Mouse (Mus musculus) limb, embryonic 13.5 days (tissue): ENCODE data around the gene Strn3. TPM values are rescaled to one million over a fixed set of nuclear protein-coding genes. Genes with fewer than 3 reads are reported as not detected.
A peak's percentile ranks its signal among the peaks of the same experiment; 100 is the strongest.
"Not testable (repeated sequence)": the region's sequence is repeated elsewhere in the genome, so short reads cannot be mapped to it uniquely, and the experiment has no call there.

ENCODE experiments used
- ATAC-seq: fragments of 200-750 bp; cut with Nextera tagmentation; 2 replicates; pipeline ENCODE4 v1.8.0; 2017; ENCODE audit warnings: low read depth, moderate number of reproducible peaks, moderate TSS enrichment; ENCODE audit not compliant: low FRiP score
- H3K27ac ChIP-seq: fragments of 300-500 bp; sonication (generic); 2 replicates; pipeline ENCODE4 v1.5.1; 2015; ENCODE audit warnings: inconsistent platforms, mild to moderate bottlenecking, moderate library complexity
- H3K27me3 ChIP-seq: fragments of 300-500 bp; sonication (generic); 2 replicates; pipeline ENCODE4 v1.6.1; 2015; ENCODE audit warnings: mild to moderate bottlenecking, inconsistent platforms
- H3K36me3 ChIP-seq: fragments of 300-500 bp; sonication (generic); 2 replicates; pipeline ENCODE4 v1.6.1; 2015; ENCODE audit warnings: inconsistent platforms, mild to moderate bottlenecking, moderate library complexity
- H3K4me1 ChIP-seq: fragments of 300-500 bp; sonication (generic); 2 replicates; pipeline ENCODE4 v1.6.1; 2015; ENCODE audit warnings: inconsistent platforms
- H3K4me2 ChIP-seq: fragments of 300-500 bp; sonication (generic); replicated peaks from 2 replicates; pipeline ENCODE4 v1.6.1; 2015; ENCODE audit warnings: inconsistent platforms, mild to moderate bottlenecking, moderate library complexity
- H3K4me3 ChIP-seq: fragments of 300-500 bp; sonication (generic); 2 replicates; pipeline ENCODE4 v1.5.1; 2015; ENCODE audit warnings: moderate library complexity, mild to moderate bottlenecking, inconsistent platforms
- H3K9ac ChIP-seq: fragments of 300-500 bp; sonication (generic); 2 replicates; pipeline ENCODE4 v1.6.1; 2015; ENCODE audit warnings: mild to moderate bottlenecking, inconsistent platforms
- H3K9me3 ChIP-seq: fragments of 300-500 bp; sonication (generic); 2 replicates; pipeline ENCODE4 v1.6.1; 2016; ENCODE audit warnings: inconsistent platforms
- WGBS: fragments of 180-500 bp; shearing (Covaris S2); methylation state at CpG from one replicate; pipeline ENCODE4 v1.1.7; 2015; 5-methylcytosine and 5-hydroxymethylcytosine counted together
- polyA plus RNA-seq: library from polyadenylated mRNA; unstranded; fragments of >200 nt; fragmentation: Nextera tagmentation; extraction: Ambion mirVana; gene quantifications from 2 replicates; pipeline ENCODE4 v1.2.1, GENCODE M21; 2015

Gene Strn3
- polyA plus RNA-seq, 1 experiment from 2014 or later: 56.2 TPM

DNA sequence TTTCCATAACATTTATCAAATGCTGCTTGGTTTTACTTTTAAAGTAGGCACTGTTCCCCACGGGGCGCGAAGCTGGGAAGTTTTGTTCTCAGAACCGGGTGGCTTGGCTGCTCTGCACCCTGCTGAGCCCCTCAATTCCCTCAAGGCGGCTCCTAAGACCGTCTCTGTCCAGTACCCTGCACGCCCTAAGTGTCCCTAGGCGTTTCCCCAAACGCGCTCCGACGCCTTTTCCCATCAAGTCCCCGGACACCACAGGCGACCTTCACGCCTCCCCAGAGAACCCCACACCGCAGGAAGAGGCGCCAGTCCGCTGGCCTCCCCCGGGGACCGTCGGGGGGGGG is 98.8 kb downstream of the Strn3 start:
- H3K4me3 ChIP-seq: peak overlapping the region; percentile 63
- 0 out of 2 replicates have a peak, but pooled peaks have one; percentile 38 for ATAC-seq
- WGBS: under 1% methylated on average over 16 of the region's 21 CpGs
- no peak overlapping the region for H3K27ac ChIP-seq
- H3K9ac ChIP-seq: peak overlapping the region; percentile 62
- no peaks in the 10 kb centered on the region for H3K36me3 ChIP-seq
- peaks cover 19% of the 10 kb centered on the region for H3K4me1 ChIP-seq
- no peaks in the 10 kb centered on the region for H3K9me3 ChIP-seq
- peak overlapping the region; percentile 99 for H3K4me2 ChIP-seq
- peaks cover 73% of the 10 kb centered on the region for H3K27me3 ChIP-seq

DNA sequence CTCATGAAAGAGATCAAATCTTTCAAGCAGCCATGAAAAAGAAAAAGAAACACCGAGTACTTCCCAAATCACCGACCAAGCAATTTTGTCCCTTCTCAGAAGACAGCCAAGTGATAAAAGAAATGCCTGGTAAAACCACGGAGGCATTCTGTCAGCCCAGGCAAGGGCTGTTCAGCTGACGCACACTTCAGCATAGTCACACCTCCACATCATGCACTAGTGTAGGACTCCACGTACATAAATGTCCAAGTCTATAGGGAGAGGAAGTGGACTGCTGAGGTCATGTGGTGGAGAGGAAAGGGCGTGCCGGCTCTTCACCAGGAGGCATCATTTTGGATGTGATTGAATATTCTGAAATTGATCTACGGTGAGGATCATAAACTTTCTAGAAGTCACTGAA is 99.8 kb downstream of the Strn3 start:
- Histone ChIP-seq H3K9me3 (no peaks in the 10 kb centered on the region), H3K27ac (no peak overlapping the region), H3K4me2 (no peak overlapping the region), H3K4me1 (peaks cover 19% of the 10 kb centered on the region), H3K4me3 (no peak overlapping the region), H3K27me3 (peaks cover 70% of the 10 kb centered on the region), H3K36me3 (no peaks in the 10 kb centered on the region), H3K9ac (no peak overlapping the region)
- ATAC-seq: no peak
- WGBS: 71% methylated on average over 8 of the region's 8 CpGs

DNA sequence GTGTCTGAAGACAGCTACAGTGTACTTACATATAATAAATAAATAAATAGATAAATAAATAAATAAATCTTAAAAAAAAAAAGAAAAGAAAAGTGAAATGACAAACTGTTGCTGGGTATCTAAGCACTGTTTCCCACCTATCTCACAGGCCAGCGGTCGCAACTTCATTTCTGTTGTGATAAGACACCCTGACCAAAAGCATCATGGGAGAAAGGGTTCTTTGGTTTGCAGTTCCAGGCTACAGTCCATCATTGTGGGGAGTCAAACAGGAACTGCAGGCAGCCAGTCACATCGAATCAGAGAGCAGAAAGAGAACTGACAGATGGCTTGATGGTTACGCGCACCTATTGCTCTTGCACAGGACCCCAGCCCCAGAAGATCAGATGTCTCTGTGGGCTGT is 102.4 kb downstream of the Strn3 start:
- Histone ChIP-seq H3K27me3 (peaks cover 43% of the 10 kb centered on the region), H3K4me2 (no peak overlapping the region)
- 87% methylated on average over 5 of the region's 5 CpGs for WGBS

DNA sequence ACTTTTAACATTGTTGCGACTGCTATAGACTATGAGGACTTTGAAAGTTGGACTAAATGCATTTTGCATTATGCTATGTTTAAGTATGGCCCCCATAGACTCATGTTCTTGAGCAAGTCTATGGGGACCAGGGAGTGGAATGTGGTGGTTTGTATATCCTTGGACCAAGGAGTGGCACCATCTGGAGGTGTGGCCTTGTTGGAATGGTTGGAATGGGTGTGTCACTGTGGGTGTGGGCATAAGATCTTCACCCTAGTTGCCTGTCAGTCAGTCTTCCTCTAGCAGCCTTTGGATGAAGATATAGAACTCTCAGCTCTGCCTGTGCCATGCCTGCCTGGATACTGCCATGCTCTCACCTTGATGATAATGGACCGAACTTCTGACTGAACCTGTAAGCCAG is 113.9 kb downstream of the Strn3 start:
- 81% methylated on average over 2 of the region's 2 CpGs for WGBS
- not testable (repeated sequence) for ATAC-seq

More for the DNA sequence above, 102.4 kb downstream of the Strn3 start:
- ATAC-seq: no peak
- Histone ChIP-seq H3K4me1 (peaks cover 14% of the 10 kb centered on the region), H3K9me3 (peaks cover 4% of the 10 kb centered on the region; the same call in 1 of the 2 replicates), H3K4me3 (no peak overlapping the region), H3K9ac (no peak overlapping the region), H3K36me3 (no peaks in the 10 kb centered on the region), H3K27ac (no peak overlapping the region)

DNA sequence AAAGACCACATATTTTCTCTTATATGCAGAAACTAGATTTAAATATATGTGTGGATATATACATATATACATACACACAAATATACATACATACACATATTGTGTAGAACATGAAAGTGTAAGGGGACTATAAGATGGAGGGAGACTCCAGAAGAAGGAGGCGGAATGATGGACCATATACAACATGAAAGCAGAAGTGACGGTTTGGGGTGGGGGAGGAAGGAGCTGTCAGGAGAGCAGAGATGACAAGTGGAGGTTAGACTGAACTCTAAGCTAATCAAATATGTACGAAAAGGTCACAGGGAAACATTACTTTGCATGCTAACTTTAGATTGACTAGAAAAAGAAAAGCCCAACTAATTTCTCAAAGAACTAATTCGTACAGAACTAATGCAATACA is 119.0 kb downstream of the Strn3 start:
- 75% methylated on average over 4 of the region's 4 CpGs for WGBS

More for the DNA sequence above, 113.9 kb downstream of the Strn3 start:
- not testable (repeated sequence) for H3K27ac ChIP-seq, H3K9ac ChIP-seq, H3K9me3 ChIP-seq, H3K27me3 ChIP-seq, H3K4me1 ChIP-seq, H3K4me2 ChIP-seq, H3K4me3 ChIP-seq, H3K36me3 ChIP-seq

DNA sequence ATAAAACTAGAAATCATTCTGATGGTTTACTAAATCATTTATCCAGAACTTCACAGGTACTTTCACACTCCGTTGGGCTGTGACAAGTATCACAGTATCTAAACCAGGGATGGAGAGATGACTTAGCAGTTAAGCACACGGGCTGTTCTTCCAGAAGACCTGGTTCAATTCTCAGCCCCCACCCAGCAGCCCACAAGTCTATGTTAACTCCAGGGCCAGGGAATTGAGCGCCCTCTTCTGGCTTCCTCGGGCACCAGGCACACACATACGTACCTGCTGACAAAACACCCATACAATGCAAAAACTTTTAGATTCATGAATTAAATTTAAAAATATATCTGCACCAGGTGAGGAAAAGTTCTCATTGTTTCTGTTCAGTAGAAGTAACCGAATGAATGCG is 121.8 kb downstream of the Strn3 start:
- WGBS: 68% methylated on average over 7 of the region's 7 CpGs
- no peaks in the 10 kb centered on the region for H3K36me3 ChIP-seq

More for the DNA sequence above, 119.0 kb downstream of the Strn3 start:
- Histone ChIP-seq H3K4me2 (no peak overlapping the region), H3K4me1 (no peaks in the 10 kb centered on the region), H3K27me3 (no peaks in the 10 kb centered on the region), H3K36me3 (no peaks in the 10 kb centered on the region), H3K27ac (no peak overlapping the region), H3K9ac (no peak overlapping the region), H3K4me3 (no peak overlapping the region), H3K9me3 (no peaks in the 10 kb centered on the region)
- no peak for ATAC-seq

DNA sequence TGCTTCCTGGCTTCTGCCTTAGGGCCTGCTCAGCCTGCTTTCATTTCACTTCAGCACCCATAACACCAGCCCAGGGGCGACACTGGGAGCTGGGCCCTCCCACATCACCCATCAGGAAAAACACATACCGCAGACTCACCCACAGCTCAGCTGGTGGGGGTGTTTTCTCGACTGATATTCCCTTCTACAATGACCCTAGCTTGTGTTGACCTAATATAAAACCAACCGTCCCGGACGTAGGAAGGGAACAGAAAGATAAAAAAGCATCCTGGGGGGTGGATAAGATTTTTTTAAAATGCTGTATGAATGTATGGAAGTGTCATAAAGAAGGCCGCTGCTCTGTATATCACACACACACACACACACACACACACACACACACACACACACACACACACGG is 122.2 kb downstream of the Strn3 start:
- no peaks in the 10 kb centered on the region for H3K4me1 ChIP-seq
- no peak overlapping the region for H3K4me2 ChIP-seq
- H3K27me3 ChIP-seq: no peaks in the 10 kb centered on the region
- no peak overlapping the region for H3K9ac ChIP-seq
- no peak overlapping the region for H3K27ac ChIP-seq
- H3K9me3 ChIP-seq: peaks cover 4% of the 10 kb centered on the region; the same call in 1 of the 2 replicates
- no peak overlapping the region for H3K4me3 ChIP-seq
- WGBS: 90% methylated on average over 8 of the region's 8 CpGs
- no peak for ATAC-seq
- no peaks in the 10 kb centered on the region for H3K36me3 ChIP-seq

More for the DNA sequence above, 121.8 kb downstream of the Strn3 start:
- Histone ChIP-seq H3K27ac (no peak overlapping the region), H3K4me1 (no peaks in the 10 kb centered on the region), H3K4me3 (no peak overlapping the region), H3K9ac (no peak overlapping the region), H3K9me3 (peaks cover 4% of the 10 kb centered on the region; the same call in 1 of the 2 replicates), H3K27me3 (no peaks in the 10 kb centered on the region), H3K4me2 (no peak overlapping the region)
- no peak for ATAC-seq

DNA sequence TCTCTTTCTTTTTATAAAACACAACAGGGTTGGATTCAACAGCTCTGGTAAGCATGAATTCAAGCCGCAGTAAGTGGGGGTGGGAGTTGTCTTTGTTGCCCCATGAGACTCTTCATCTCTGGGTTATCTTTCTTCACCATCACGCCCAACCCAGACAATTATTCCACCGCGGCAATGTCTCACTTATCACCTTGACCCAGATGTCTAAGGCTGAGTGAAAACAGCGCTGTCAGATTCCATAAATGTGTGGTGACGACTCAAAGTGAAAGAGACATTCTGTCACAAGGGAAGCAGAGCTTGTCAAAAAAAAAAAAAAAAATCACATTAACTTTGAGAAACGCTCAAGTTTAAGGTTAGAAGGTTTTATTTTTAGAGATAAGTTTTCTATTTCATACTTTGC is 124.5 kb downstream of the Strn3 start:
- no peak overlapping the region for H3K4me3 ChIP-seq
- H3K36me3 ChIP-seq: no peaks in the 10 kb centered on the region
- no peak overlapping the region for H3K27ac ChIP-seq
- 71% methylated on average over 7 of the region's 7 CpGs for WGBS
- H3K9me3 ChIP-seq: peaks cover 4% of the 10 kb centered on the region; the same call in 1 of the 2 replicates
- H3K27me3 ChIP-seq: no peaks in the 10 kb centered on the region
- no peak for ATAC-seq
- H3K4me1 ChIP-seq: no peaks in the 10 kb centered on the region
- H3K4me2 ChIP-seq: no peak overlapping the region
- no peak overlapping the region for H3K9ac ChIP-seq

DNA sequence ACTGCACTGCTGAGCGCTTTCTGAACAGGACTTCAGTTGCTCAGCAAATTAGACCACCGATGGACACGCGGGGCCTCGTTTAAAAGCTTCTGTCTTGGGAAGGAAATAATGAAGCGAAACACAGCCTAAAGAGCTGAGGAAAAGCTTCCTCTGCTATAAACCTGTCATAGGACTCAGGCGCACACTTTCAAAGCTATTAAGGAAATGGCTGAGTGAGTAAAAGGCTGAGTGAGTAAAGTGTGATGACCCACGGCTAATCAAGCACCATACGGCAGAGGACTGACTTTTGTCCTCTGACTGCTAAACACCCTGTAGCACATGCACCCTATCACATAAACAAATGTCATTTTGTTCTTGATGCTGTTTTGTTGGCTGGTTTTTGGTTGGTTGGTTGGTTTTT is 130.3 kb downstream of the Strn3 start:
- no peak for ATAC-seq
- 17% methylated on average over 9 of the region's 9 CpGs for WGBS

More for the DNA sequence above, 130.3 kb downstream of the Strn3 start:
- H3K9me3 ChIP-seq: peaks cover 4% of the 10 kb centered on the region; the same call in 1 of the 2 replicates
- H3K4me1 ChIP-seq: no peaks in the 10 kb centered on the region
- H3K36me3 ChIP-seq: no peaks in the 10 kb centered on the region
- H3K9ac ChIP-seq: no peak overlapping the region
- no peak overlapping the region for H3K4me3 ChIP-seq
- H3K27ac ChIP-seq: no peak overlapping the region
- H3K4me2 ChIP-seq: 0 out of 2 replicates have a peak overlapping the region, but pooled peaks have one; percentile 9
- H3K27me3 ChIP-seq: no peaks in the 10 kb centered on the region

Other genes starting within 250 kb of the Strn3 start
- 3.4 and 4.5 TPM in 2 replicates for gene Coch, start 98.6 kb downstream of the Strn3 start, polyA plus RNA-seq
- gene Ap4s1, start 864 bp downstream of the Strn3 start, polyA plus RNA-seq: 30.2 and 32.7 TPM in 2 replicates
- 44.2 and 45.4 TPM in 2 replicates for gene Hectd1, start 137.6 kb upstream of the Strn3 start, polyA plus RNA-seq